Mouse (Mus musculus) spleen, adult 2 months (tissue): ENCODE measurements around the gene Morn5.

Experiments
- CTCF ChIP-seq: fragments of 200-500 bp; IDR thresholded peaks from 2 replicates; pipeline ENCODE4 v1.5.1; 2011; ENCODE audit warnings: mild to moderate bottlenecking, inconsistent platforms; ENCODE audit not compliant: insufficient read depth, insufficient read length, insufficient replicate concordance; ENCODE audit errors: extremely low read depth
- POLR2A ChIP-seq: fragments of 200-500 bp; IDR thresholded peaks from 2 replicates; pipeline ENCODE4 v1.6.1; 2011; ENCODE audit warnings: low read depth, low read length, inconsistent platforms

DNA sequence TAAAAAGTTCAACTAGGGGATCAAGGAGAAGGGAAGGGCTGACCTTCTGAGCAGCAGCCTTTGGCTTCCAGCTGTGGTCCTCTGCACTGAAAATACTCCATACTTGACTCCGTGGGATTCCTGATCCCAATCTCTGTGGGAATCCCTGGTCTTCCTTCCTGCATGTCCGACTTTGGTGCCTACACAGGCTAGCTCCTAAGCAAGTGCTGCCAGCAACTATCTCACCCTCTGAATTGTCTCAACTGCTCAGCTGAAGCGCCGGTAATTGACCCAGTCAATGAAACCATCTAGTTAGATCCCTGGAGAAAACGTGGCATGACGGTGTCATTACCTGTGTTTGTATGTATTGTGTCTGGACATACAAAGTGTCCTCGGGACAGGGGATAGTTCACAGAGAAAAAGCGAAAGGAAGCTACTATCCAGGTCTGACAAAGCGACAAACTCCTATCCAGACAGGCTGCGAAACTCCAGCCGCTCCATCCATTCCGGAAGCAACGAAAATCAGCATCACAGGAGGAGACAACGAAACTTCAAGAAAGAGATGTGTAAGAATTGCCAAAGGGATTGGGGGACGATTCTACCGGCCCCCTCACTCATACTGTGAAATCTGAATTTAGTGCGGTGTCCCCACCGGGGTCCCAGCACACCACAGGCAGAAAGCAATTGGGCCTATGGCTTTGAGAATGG lies 48.0 kb downstream of the Morn5 start:
- TF ChIP-seq CTCF (no peak), POLR2A (no peak)
